Mouse (Mus musculus) ES-E14 (cell line): ENCODE data around the gene Nrarp. TPM values are rescaled to one million over a fixed set of nuclear protein-coding genes. Genes with fewer than 3 reads are reported as not detected.

Source experiments
- DNase-seq: peaks from one replicate; pipeline ENCODE4 v3.0.0-alpha.2; 2013; ENCODE audit warnings: low read depth, low spot score
- H3K27ac ChIP-seq: 2 replicates; pipeline ENCODE4 v1.5.1; 2012; ENCODE audit warnings: low read depth, mild to moderate bottlenecking, low read length, moderate library complexity, mixed read lengths; ENCODE audit not compliant: poor library complexity, insufficient read depth, severe bottlenecking
- H3K36me3 ChIP-seq: 2 replicates; pipeline ENCODE4 v1.6.1; 2012; ENCODE audit warnings: mild to moderate bottlenecking, low read length, moderate library complexity, mixed read lengths; ENCODE audit not compliant: control insufficient read depth, poor library complexity, insufficient read depth, severe bottlenecking
- H3K4me1 ChIP-seq, 2 experiments: fragments of 150-350 bp in 1 of 2; sonication (generic) in 1 of 2; 2 replicates each; pipeline ENCODE4 v1.6.1; 2012; ENCODE audit warnings: low read length in 2 of 2, mild to moderate bottlenecking in 1 of 2, mixed read lengths in 1 of 2; ENCODE audit not compliant: control insufficient read depth in 2 of 2, insufficient read depth in 2 of 2, poor library complexity in 1 of 2
- H3K4me3 ChIP-seq, 2 experiments: fragments of 150-350 bp in 1 of 2; sonication (generic) in 1 of 2; 2 replicates each; pipeline ENCODE4 v1.5.1; 2012; ENCODE audit warnings: low read length in 2 of 2, low read depth in 1 of 2, mild to moderate bottlenecking in 1 of 2, mixed read lengths in 1 of 2; ENCODE audit not compliant: insufficient read depth in 1 of 2, poor library complexity in 1 of 2, severe bottlenecking in 1 of 2
- H3K9ac ChIP-seq: 2 replicates; pipeline ENCODE4 v1.6.1; 2012; ENCODE audit warnings: low read depth, mild to moderate bottlenecking, low read length, mixed read lengths; ENCODE audit not compliant: poor library complexity, insufficient read depth, severe bottlenecking
- H3K9me3 ChIP-seq: fragments of 150-350 bp; sonication (generic); 2 replicates; pipeline ENCODE4 v1.6.1; 2012; ENCODE audit warnings: low read depth, mild to moderate bottlenecking, low read length; ENCODE audit not compliant: control insufficient read depth, insufficient read depth
- CHD2 ChIP-seq: IDR thresholded peaks from 2 replicates; pipeline ENCODE4 v1.6.1; 2014; ENCODE audit warnings: mild to moderate bottlenecking, low read depth, low read length, inconsistent platforms
- HCFC1 ChIP-seq: IDR thresholded peaks from 2 replicates; pipeline ENCODE4 v1.6.1; 2012; ENCODE audit warnings: low read length, inconsistent platforms, borderline replicate concordance; ENCODE audit not compliant: insufficient read depth
- MAFK ChIP-seq: IDR thresholded peaks from 2 replicates; pipeline ENCODE4 v1.6.1; 2014; ENCODE audit warnings: mild to moderate bottlenecking, low read depth, low read length, inconsistent platforms; ENCODE audit not compliant: insufficient read depth
- ZC3H11A ChIP-seq: IDR thresholded peaks from 2 replicates; pipeline ENCODE4 v1.6.1; 2012; ENCODE audit warnings: low read depth, mild to moderate bottlenecking, inconsistent platforms, low read length, borderline replicate concordance
- ZNF384 ChIP-seq: IDR thresholded peaks from 2 replicates; pipeline ENCODE4 v1.6.1; 2012; ENCODE audit warnings: low read depth, low read length, inconsistent platforms
- in situ Hi-C, 2 experiments: fragments of 600-800 bp; cut with MboI; formaldehyde crosslinking; loops; one replicate each; pipeline ENCODE4 v1.15.1; 2025; ENCODE audit warnings: low sequenced_read_pairs in 2 of 2, inconsistent platforms in 1 of 2; ENCODE audit not compliant: unreplicated experiment in 2 of 2
- total RNA-seq: library from RNA; depleted of rRNA; stranded (reverse); fragments of 300-350 nt; gene quantifications from 2 replicates; pipeline ENCODE4 v1.2.3, GENCODE M21; 2012

Nrarp gene
- total RNA-seq, 1 experiment, result 1.9 TPM

- in situ Hi-C loops, result no loop called here
- Histone ChIP-seq H3K4me1 (peaks cover 8 to 10% of the 10 kb centered on the region in 2 experiments; a peak in 2 of 4 replicates), H3K4me3 (peak overlapping the region; percentile 19 to 59), H3K36me3 (0 out of 2 replicates have a peak, but pooled peaks cover 2% of the 10 kb centered on the region), H3K9me3 (no peaks in the 10 kb centered on the region), H3K9ac (peak overlapping the region; percentile 55), H3K27ac (no peak overlapping the region)
- DNase-seq, result no peak
- TF ChIP-seq ZC3H11A (no peak), HCFC1 (no peak), CHD2 (no peak), ZNF384 (no peak), MAFK (no peak)
Measured at GRCm38 (mm10) chr2:25213266-25213865, 32.8 kb downstream of the Nrarp start.

- Histone ChIP-seq H3K4me3 (peak within 1 kb of the TSS; percentile 19 to 59), H3K9ac (peak within 1 kb of the TSS; percentile 55), H3K9me3 (no peaks in the 10 kb centered on the region), H3K4me1 (peaks cover 8 to 10% of the 10 kb centered on the region in 2 experiments; a peak in 2 of 4 replicates), H3K36me3 (0 out of 2 replicates have a peak, but pooled peaks cover 2% of the 10 kb centered on the region), H3K27ac (no peak within 1 kb of the TSS)
- no peak for TF ChIP-seq CHD2
- TF ChIP-seq ZC3H11A, result no peak
- no peak for TF ChIP-seq HCFC1
- TF ChIP-seq MAFK, result no peak
- no peak for TF ChIP-seq ZNF384
- in situ Hi-C loops, result no loop called here
- no peak for DNase-seq
Measured at GRCm38 (mm10) chr2:25214444-25214843, 33.9 kb downstream of the Nrarp start, which contains the start of gene Stpg3. Gene Stpg3 (minus strand): TSS chr2:25214637.

- DNase-seq, result no peak
- H3K4me1 ChIP-seq, result peaks cover 3 to 21% of the 10 kb centered on the region in 2 experiments; a peak in 2 of 4 replicates
- peaks cover 12% of the 10 kb centered on the region for H3K36me3 ChIP-seq
- H3K4me3 ChIP-seq, result no peak overlapping the region
- no peaks in the 10 kb centered on the region for H3K9me3 ChIP-seq
- no peak overlapping the region for H3K27ac ChIP-seq
- in situ Hi-C loops, result no loop called here
- no peak overlapping the region for H3K9ac ChIP-seq
- no peak for TF ChIP-seq CHD2
- no peak for TF ChIP-seq ZNF384
Measured at GRCm38 (mm10) chr2:25217666-25218065, 37.1 kb downstream of the Nrarp start.

GRCm38 (mm10) chr2:25218445-25218844, 37.9 kb downstream of the Nrarp start, which contains the start of gene Fam166a:
Gene Fam166a (plus strand): TSS chr2:25218745.
- Histone ChIP-seq H3K36me3 (peaks cover 19% of the 10 kb centered on the region), H3K9me3 (no peaks in the 10 kb centered on the region), H3K9ac (no peak within 1 kb of the TSS), H3K4me1 (peaks cover 3 to 18% of the 10 kb centered on the region in 2 experiments; a peak in 2 of 4 replicates), H3K4me3 (no peak within 1 kb of the TSS), H3K27ac (no peak within 1 kb of the TSS)
- DNase-seq, result no peak
- no peak for TF ChIP-seq MAFK
- no peak for TF ChIP-seq HCFC1
- TF ChIP-seq ZNF384, result no peak
- TF ChIP-seq ZC3H11A, result no peak
- TF ChIP-seq CHD2, result no peak
- in situ Hi-C loops, result no loop called here
